Mouse (Mus musculus) central nervous system, embryonic 11.5 days (tissue): ENCODE data around the gene Gpr35. TPM values are rescaled to one million over a fixed set of nuclear protein-coding genes. Genes with fewer than 3 reads are reported as not detected.

Experiments
- polyA plus RNA-seq: library from polyadenylated mRNA; depleted of rRNA; stranded (reverse); fragments of >200 nt; gene quantifications from 2 replicates; pipeline ENCODE4 v1.2.3, GENCODE M21; 2012; rRNA removed

Gpr35 gene
- polyA plus RNA-seq, result 0.18 and 0.25 TPM in 2 replicates

DNA sequence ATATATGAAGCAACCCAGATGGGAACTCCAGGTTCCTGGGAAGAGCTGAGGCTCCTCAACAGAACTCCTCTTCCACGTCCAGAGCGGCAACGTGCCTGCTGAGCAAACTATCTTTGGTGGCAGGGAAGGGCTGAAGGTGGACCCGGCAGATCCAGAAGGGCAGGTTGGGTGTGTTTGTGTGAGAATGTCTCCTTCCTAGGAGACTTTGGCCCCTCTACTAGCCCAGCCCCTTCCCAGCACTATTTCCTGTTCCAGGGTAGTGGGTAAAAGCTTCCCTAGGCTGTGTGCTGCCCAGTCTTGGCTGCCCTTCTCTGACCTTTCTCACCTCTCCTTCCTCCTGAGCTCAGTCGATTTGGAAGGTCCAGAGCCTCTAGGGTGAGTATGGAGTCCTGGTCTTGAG is at the start of gene Gpr35:
Gpr35 (plus strand) TSS at position 259 of the 400 bp plus-strand sequence.

DNA sequence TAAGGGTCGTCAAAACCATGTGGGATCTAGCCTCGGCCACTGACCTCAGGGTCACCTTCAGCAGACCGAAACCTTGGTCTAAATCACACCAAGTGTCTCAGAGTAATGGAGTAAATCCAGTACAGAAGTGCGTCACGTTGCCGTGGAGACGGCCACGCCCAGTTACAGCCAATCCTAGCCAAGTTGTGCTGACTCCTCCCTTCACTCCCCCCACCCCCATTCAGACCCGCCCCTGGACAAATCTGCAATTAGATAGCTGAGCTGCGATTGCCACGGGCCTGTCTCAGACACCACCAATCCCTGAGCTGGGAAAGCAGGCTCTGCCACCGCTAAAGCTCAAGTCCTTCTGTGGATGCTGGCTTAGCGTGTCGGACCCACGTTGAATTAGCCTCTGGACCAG is 47.9 kb upstream of the Gpr35 start, which contains the start of gene Ankmy1:
Ankmy1 (minus strand) TSS at position 121 of the 400 bp plus-strand sequence.

DNA sequence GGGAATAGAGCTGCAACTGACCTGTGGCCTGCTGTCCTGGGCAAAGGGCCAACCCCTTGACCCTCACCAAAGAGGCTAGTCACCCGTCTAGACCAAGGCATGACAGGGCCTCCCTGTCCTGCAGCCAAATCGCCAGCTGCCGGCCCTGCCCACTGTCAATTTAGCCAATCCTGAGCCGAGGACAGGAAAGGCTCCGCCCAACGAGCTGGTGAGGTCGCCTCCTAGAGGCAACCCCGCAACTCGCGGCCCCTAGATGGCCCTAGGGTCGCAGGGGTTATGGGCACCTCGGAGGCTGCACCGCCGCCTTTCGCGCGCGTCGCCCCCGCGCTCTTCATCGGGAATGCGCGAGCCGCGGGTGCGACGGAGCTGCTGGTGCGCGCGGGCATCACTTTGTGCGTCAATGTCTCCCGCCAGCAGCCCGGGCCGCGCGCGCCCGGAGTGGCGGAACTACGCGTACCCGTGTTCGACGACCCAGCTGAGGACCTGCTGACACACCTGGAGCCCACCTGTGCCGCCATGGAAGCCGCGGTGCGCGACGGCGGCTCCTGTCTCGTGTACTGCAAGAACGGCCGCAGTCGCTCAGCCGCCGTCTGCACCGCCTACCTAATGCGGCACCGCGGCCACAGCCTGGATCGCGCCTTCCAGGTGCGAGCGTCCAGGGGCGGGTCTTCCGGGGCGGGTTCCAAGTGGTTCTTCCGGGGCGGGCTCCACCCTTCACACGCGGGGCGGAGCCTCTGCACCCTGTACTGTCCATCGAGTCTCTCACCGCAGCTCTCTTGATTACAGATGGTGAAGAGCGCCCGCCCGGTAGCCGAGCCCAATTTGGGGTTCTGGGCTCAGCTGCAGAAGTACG is 43.7 kb upstream of the Gpr35 start, which contains the start of gene Dusp28:
Dusp28 (plus strand) TSS at position 203 of the 853 bp plus-strand sequence.

DNA sequence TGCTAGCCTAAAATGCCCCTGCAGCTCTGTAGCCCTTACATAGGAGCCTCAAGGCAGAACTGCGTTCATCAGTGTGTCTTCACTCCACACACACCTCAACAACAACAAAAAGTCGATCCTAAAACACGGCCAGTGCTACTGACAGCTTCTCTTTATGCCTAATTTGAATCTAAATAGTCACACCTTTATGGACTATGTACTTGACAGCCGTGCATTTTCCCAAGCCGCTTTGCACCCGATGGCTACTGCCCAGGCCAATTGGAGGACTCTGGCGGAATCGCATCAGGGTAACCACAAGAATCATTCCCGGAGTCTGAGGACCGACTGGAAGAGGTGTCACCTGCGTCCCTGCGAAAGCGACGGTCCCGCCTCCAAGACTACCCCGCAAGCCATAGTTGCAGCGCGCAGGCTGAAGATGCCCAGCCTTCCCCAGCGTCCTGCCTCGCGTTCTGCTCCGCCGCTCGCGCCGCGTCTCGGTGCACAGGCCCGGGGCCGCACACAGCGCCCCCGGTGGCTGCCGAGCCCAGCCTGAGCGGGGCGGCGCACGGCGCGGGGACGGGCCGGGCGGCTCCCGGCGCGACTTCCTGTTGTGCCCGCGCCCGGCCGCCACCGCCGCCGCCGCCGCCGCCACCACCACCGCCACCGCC is 40.3 kb upstream of the Gpr35 start, which contains the start of gene Rnpepl1:
Rnpepl1 (plus strand) TSS at position 545 of the 647 bp plus-strand sequence.

DNA sequence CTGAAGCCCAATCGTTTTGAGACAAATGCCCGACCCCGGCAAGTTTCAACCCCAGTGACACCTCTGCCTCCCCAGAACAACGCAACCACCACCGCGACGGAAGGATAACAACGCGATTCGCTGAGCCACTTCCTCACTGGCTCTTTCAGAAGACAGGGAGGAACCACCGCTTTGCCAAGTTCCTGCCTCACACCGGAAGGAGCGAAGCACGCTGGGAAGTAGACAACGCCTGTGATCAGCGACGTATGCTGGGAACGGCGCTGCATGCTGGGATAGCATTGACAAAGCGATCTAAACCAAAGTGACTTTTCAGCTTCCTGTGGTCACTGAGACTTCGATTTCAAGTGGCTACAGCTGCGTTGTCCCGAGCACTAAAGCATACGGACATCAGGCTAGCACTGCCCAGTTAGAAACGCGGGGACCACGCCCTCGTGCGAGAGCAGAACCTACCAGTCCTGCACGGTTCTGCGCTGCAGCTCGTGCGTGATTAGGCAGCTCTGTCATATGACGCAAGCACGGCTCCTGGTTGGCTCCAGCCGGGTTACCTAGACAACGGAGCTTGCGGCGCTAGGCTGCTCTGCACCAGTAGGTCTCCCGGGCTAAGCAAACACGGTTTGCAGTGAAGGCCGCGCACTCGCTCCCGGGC is 16.4 kb upstream of the Gpr35 start, which contains the start of gene Capn10:
Capn10 (plus strand) TSS at position 195 of the 646 bp plus-strand sequence.

GRCm38 (mm10) chr1:93006061-93006460 is 55.4 kb downstream of the Gpr35 start, which contains the start of gene Aqp12:
Aqp12 (plus strand) TSS chr1:93006334.

Other genes starting within 250 kb of the Gpr35 start
- gene Gpc1, start 119.2 kb upstream of the Gpr35 start, polyA plus RNA-seq, result 72.2 and 79.8 TPM in 2 replicates
- 0.24 and 0.29 TPM in 2 replicates for gene Ankmy1, start 48.0 kb upstream of the Gpr35 start, polyA plus RNA-seq
- 14.3 and 16.2 TPM in 2 replicates for gene Dusp28, start 43.9 kb upstream of the Gpr35 start, polyA plus RNA-seq
- 24.6 and 35.6 TPM in 2 replicates for gene Rnpepl1, start 40.1 kb upstream of the Gpr35 start, polyA plus RNA-seq
- 36.8 and 39.0 TPM in 2 replicates for gene Capn10, start 16.5 kb upstream of the Gpr35 start, polyA plus RNA-seq
- not detected in 2 replicates for gene Aqp12, start 55.5 kb downstream of the Gpr35 start, polyA plus RNA-seq
- gene Kif1a, start 151.1 kb downstream of the Gpr35 start, polyA plus RNA-seq, result 30.0 and 36.2 TPM in 2 replicates
- 0.04 and 0.18 TPM in 2 replicates for gene Agxt, start 184.4 kb downstream of the Gpr35 start, polyA plus RNA-seq
- 0.15 and 0.20 TPM in 2 replicates for gene 2310007B03Rik, start 210.1 kb downstream of the Gpr35 start, polyA plus RNA-seq
- 0.25 and 0.39 TPM in 2 replicates for gene Crocc2, start 217.9 kb downstream of the Gpr35 start, polyA plus RNA-seq